Mouse (Mus musculus) neutrophil, adult 59 days (primary cell): ENCODE data around the gene Nsun5. TPM values are rescaled to one million over a fixed set of nuclear protein-coding genes. Genes with fewer than 3 reads are reported as not detected.

Experiments
- total RNA-seq, 2 experiments: library from RNA; stranded (reverse); gene quantifications; 1 replicate in 1 of 2; 2 replicates in 1 of 2; pipeline ENCODE4 v1.2.4; 2023

Nsun5 gene
- total RNA-seq = 1 to 10 TPM; 5.4 to 9.4 TPM

DNA sequence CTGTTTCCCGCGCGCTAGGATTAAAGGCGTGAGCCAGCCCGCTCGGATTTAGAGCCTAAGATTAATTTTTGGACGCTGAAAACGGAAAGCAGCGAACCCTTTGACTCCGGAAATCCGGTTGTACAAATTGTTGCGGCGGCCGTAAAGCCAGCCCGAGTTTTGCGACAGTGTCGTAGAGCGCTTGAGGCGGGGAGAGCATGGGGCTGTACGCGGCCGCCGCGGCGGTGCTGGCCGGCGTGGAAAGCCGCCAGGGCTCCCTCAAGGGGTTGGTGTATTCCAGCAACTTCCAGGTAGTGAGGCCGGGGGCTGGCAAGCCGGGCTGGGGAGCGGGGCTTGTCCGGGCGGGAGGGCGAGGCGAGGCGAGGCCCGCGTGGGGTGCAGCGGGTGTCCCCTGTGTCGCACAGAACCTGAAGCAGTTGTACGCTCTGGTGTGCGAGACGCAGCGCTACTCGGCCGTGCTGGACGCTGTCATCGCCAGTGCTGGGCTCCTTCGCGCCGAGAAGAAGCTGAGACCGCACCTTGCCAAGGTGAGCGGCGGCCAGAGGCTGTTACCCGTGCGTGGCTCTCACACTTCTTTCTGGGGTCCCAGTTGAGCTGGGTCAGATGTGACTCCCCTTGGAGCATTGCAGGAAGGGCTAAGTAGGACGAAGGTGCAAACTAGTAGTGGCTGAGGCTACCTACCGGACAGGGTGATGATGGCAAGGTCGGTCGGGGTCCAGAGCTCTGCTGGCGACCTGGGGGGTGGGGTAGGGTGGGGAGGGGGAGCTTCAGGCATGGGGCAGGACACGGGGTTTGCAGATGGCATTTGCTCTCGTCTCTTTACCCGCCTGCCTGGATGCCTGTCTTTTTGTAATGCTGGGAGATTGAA, at the start of gene Nsun5:
TSS of gene Nsun5 (plus strand) at position 167 of the 868 bp plus-strand sequence.

GRCm38 (mm10) chr5:135349862-135350261, 19.9 kb upstream of the Nsun5 start, which contains the start of gene Fkbp6:
Gene Fkbp6, minus strand, starts transcription at chr5:135350044.

GRCm38 (mm10) chr5:135352995-135353394, 16.8 kb upstream of the Nsun5 start, which contains the start of gene Trim50:
Gene Trim50, plus strand, starts transcription at chr5:135353295.

DNA sequence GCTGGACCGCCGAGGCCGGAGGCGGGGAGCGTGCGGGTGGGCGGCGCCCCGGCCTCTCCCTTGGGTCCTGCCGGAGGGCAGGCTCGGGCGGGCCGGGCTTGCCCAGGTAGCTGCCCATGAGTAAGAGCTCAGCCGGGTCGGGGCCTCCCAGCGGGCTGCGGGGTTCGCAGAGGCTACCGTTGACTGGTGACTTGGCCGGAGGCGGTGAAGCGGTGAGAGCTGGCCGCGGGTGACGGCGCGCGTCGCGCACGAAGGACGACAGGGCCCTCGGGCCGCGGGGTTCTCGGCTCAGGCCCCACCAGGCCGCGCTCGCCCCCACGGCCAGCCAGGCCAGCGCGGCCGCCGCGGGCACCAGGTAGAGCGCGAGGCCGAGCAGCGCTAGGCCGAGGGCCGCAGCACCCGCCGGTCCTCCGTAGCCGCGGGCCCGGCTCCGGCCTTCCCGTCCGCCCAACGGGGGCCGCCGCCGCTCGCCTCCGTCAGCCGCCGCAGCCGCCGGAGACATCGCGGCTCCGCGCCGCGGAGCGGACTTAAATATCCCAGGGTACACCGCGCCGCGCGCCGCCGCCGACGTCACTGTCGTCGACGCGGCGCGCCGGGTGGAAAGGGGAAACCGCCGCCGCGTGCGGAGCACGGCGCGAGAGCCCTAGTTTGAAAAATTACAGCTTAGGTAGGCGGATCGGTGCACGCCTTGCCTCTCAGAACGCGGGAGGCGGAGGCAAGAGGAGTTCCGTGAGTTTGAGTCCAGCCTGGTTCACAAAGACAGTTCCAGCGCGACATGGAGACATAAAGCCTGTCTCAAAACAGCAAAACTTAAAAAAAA, 24.5 kb downstream of the Nsun5 start, which contains the start of gene Pom121:
TSS of gene Pom121 (minus strand) at position 543 of the 820 bp plus-strand sequence.

Other genes with a start within 250 kb of the Nsun5 start
- gene Tbl2, start 220.3 kb upstream of the Nsun5 start, total RNA-seq = 10 to 100 TPM; 10.6 to 11.1 TPM
- gene Bcl7b, start 201.7 kb upstream of the Nsun5 start, total RNA-seq = 10 to 100 TPM; 25.0 to 30.1 TPM
- gene Baz1b, start 182.7 kb upstream of the Nsun5 start, total RNA-seq = 10 to 100 TPM; 83.4 to 84.8 TPM
- not detected for gene Fzd9, start 118.7 kb upstream of the Nsun5 start, total RNA-seq
- not detected for gene Fkbp6, start 19.9 kb upstream of the Nsun5 start, total RNA-seq
- gene Trim50, start 16.7 kb upstream of the Nsun5 start, total RNA-seq = not detected
- gene Pom121, start 24.6 kb downstream of the Nsun5 start, total RNA-seq = 10 to 100 TPM; 28.9 to 32.5 TPM
- gene Hip1, start 175.2 kb downstream of the Nsun5 start, total RNA-seq = 10 to 100 TPM; 33.3 to 49.7 TPM
- not detected for gene Ccl26, start 193.6 kb downstream of the Nsun5 start, total RNA-seq
- gene Ccl24, start 203.1 kb downstream of the Nsun5 start, total RNA-seq = 1 to 10 TPM in 1 of 2 experiments, not detected in 1; 1.3 TPM